Mouse (Mus musculus) E14TG2a.4 (cell line): ENCODE results near the gene Tut4.

Experiments used
- CTCF ChIP-seq: conservative IDR thresholded peaks from 2 replicates; pipeline ENCODE4 v1.5.1; 2014; ENCODE audit warnings: low read length
- NANOG ChIP-seq: IDR thresholded peaks from 2 replicates; pipeline ENCODE4 v1.6.1; 2014; ENCODE audit warnings: borderline replicate concordance, low read length, mixed read lengths
- POU5F1 ChIP-seq: IDR thresholded peaks from 2 replicates; pipeline ENCODE4 v1.6.1; 2014; ENCODE audit warnings: low read length, borderline replicate concordance

GRCm38 (mm10) chr4:108473586-108473985 lies 14.4 kb downstream of the Tut4 start:
- no peak for TF ChIP-seq NANOG
- no peak for TF ChIP-seq CTCF
- TF ChIP-seq POU5F1: no peak
